ENCODE assay signal across 23 mouse cellular contexts in the genomic region with DNA sequence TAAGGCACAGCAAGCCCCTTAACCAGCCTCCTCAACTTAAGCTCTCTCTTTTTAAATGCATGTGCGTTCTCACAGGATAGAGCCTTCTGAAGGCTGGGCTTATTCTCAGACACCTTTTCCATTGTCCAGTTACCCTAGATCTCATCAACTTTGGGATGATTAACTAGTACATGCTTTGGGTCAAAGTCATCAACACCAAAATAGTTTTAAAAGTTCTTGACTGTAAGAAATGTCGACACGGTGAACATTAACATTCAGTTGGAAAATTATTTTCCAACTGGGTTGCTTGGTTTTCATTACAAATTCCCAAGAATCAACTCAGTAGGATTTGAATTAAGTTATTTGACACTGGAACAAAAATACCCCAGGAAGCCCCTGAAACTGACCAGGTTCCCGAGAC. TPM values are rescaled to one million over a fixed set of nuclear protein-coding genes. Genes with fewer than 3 reads are reported as not detected.
DNase-seq lines count a peak whose midpoint lies in the region; ATAC-seq and TF ChIP-seq lines count a peak whose summit lies in the region.
"Had no signal": no experiment of that assay in that cellular context is flagged by ENCODE, and none has a peak within 500 bp of the region (broad histone marks: within the 10 kb centered on the region; RNA-seq: fewer than 3 reads in every experiment).

No protein-coding gene starts in this region.

- no peaks in the 10 kb centered on the region for H3K9me3 ChIP-seq in midbrain, embryonic 11.5 days (ENCODE audit: control insufficient read depth, low read length)
- H3K9me3 ChIP-seq in midbrain, embryonic 13.5 days, result no peaks in the 10 kb centered on the region
- H3K9me3 ChIP-seq: G1E had no signal

- peak; percentile 75 for DNase-seq in kidney, adult 2 months
- DNase-seq in kidney, adult 11 months, result no peak
- peak; percentile 78 for DNase-seq in kidney, adult 9 months
- DNase-seq in kidney, postnatal 25 days, result no peak
- peak; percentile 75 for DNase-seq in midbrain, embryonic 11.5 days (ENCODE audit: low spot score, missing footprints)
- peak; percentile 1 for DNase-seq in MN1 (ENCODE audit: low spot score)
- DNase-seq in lung, adult 2 months, result no peak
- DNase-seq: adrenal gland, adult 2 months; adrenal gland, adult 8-10 months; adrenal gland, postnatal 10 days; adrenal gland, postnatal 14 days; adrenal gland, postnatal 25 days; adrenal gland, postnatal 36 days; B cell, adult 2 months; cerebellum, adult 11 months; cerebellum, adult 11-12 months; cerebellum, adult 18-20 months had no signal

- H3K27ac ChIP-seq in kidney, adult 2 months (ENCODE audit: insufficient read depth, low read depth, low read length), result peak overlapping the region; percentile 97
- H3K27ac ChIP-seq in midbrain, embryonic 11.5 days (ENCODE audit: low read depth, low read length), result no peak overlapping the region
- H3K27ac ChIP-seq in midbrain, embryonic 13.5 days, result no peak overlapping the region

- H3K4me2 ChIP-seq in midbrain, embryonic 11.5 days, result no peak overlapping the region
- H3K4me2 ChIP-seq in midbrain, embryonic 13.5 days (replicated peaks), result no peak overlapping the region

- WGBS in kidney, adult 2 months, result 62% methylated on average over 4 of the region's 4 CpGs
- WGBS in midbrain, embryonic 11.5 days, result 84% methylated on average over 4 of the region's 4 CpGs
- 86% methylated on average over 4 of the region's 4 CpGs for WGBS in midbrain, embryonic 13.5 days
- WGBS in lung, adult 2 months, result 89% methylated on average over 4 of the region's 4 CpGs

- H3K4me3 ChIP-seq in kidney, adult 2 months (ENCODE audit: insufficient read depth, low read depth, low read length), result no peak overlapping the region
- no peak overlapping the region for H3K4me3 ChIP-seq in midbrain, embryonic 11.5 days (ENCODE audit: low read depth, low read length)
- H3K4me3 ChIP-seq in midbrain, embryonic 13.5 days (replicated peaks), result no peak overlapping the region
- H3K4me3 ChIP-seq in lung, adult 2 months (replicated peaks; ENCODE audit: extremely low read depth, low read depth, low read length), result no peak overlapping the region

- TF ChIP-seq POLR2A in kidney, adult 2 months (IDR thresholded peaks at IDR 0.05; ENCODE audit: low read depth, low read length), result no peak
- no peak for TF ChIP-seq POLR2A in lung, adult 2 months (IDR thresholded peaks at IDR 0.05; ENCODE audit: borderline replicate concordance, extremely low read depth, low read depth, low read length)

- ATAC-seq in midbrain, embryonic 11.5 days (ENCODE audit: low FRiP score), result no peak
- no peak for ATAC-seq in midbrain, embryonic 13.5 days
- ATAC-seq: activated CD4-positive, CD25-positive, alpha-beta regulatory T cell, adult 4 months; CD4-positive, CD25-positive, alpha-beta regulatory T cell, adult 4 months; Patski had no signal

- peaks cover 18% of the 10 kb centered on the region for H3K4me1 ChIP-seq in kidney, adult 2 months (ENCODE audit: control insufficient read depth, insufficient read depth, low read length)
- no peaks in the 10 kb centered on the region for H3K4me1 ChIP-seq in midbrain, embryonic 11.5 days (ENCODE audit: control insufficient read depth, insufficient read depth, low read length)
- peaks cover 5% of the 10 kb centered on the region for H3K4me1 ChIP-seq in midbrain, embryonic 13.5 days (replicated peaks)
- H3K4me1 ChIP-seq in lung, adult 2 months (ENCODE audit: control insufficient read depth, insufficient read depth, low read length), result no peaks in the 10 kb centered on the region

- TF ChIP-seq CTCF in kidney, adult 2 months (conservative IDR thresholded peaks at IDR 0.05; ENCODE audit: insufficient read depth, insufficient read length, low read depth, low read length), result no peak
- no peak for TF ChIP-seq CTCF in lung, adult 2 months (IDR thresholded peaks at IDR 0.05; ENCODE audit: insufficient read depth, low read length)

- no peaks in the 10 kb centered on the region for H3K27me3 ChIP-seq in kidney, adult 2 months (replicated peaks; ENCODE audit: control insufficient read depth, insufficient read depth, low read length)
- H3K27me3 ChIP-seq in midbrain, embryonic 11.5 days (ENCODE audit: control insufficient read depth, insufficient read depth, low read length), result no peaks in the 10 kb centered on the region
- no peaks in the 10 kb centered on the region for H3K27me3 ChIP-seq in midbrain, embryonic 13.5 days
- H3K27me3 ChIP-seq: CH12.LX, Patski had no signal

- H3K9ac ChIP-seq in midbrain, embryonic 11.5 days (ENCODE audit: low read length), result no peak overlapping the region
- no peak overlapping the region for H3K9ac ChIP-seq in midbrain, embryonic 13.5 days (replicated peaks)

- H3K36me3 ChIP-seq in kidney, adult 2 months (ENCODE audit: control insufficient read depth, insufficient read depth, low read length), result no peaks in the 10 kb centered on the region
- no peaks in the 10 kb centered on the region for H3K36me3 ChIP-seq in midbrain, embryonic 11.5 days (ENCODE audit: control insufficient read depth, insufficient read depth, low read length)
- H3K36me3 ChIP-seq in midbrain, embryonic 13.5 days, result no peaks in the 10 kb centered on the region

RNA-seq across cellular contexts. Expression of a gene that starts 4.6 kb away (rescaled TPM):
- 7.9 and 10.2 TPM in 2 replicates for polyA plus RNA-seq in kidney, adult 2 months (2012; rRNA removed)
- 12.7 and 14.0 TPM in 2 replicates for polyA plus RNA-seq in midbrain, embryonic 11.5 days (2014; fragmentation: Nextera tagmentation; extraction: Ambion mirVana)
- 14.6 TPM in 2 replicates for polyA plus RNA-seq in midbrain, embryonic 13.5 days (2015; fragmentation: Nextera tagmentation; extraction: Ambion mirVana)
- 6.7 and 11.4 TPM in 2 replicates for polyA plus RNA-seq in lung, adult 2 months (2012; rRNA removed)

RNA-seq across cellular contexts. Expression of a gene that starts 27.0 kb away (rescaled TPM):
- polyA plus RNA-seq in kidney, adult 2 months (2012; rRNA removed), result 9.5 and 9.9 TPM in 2 replicates
- 10.7 and 12.1 TPM in 2 replicates for polyA plus RNA-seq in midbrain, embryonic 11.5 days (2014; fragmentation: Nextera tagmentation; extraction: Ambion mirVana)
- polyA plus RNA-seq in midbrain, embryonic 13.5 days (2015; fragmentation: Nextera tagmentation; extraction: Ambion mirVana), result 7.8 and 9.4 TPM in 2 replicates
- 7.3 and 10.8 TPM in 2 replicates for polyA plus RNA-seq in lung, adult 2 months (2012; rRNA removed)

Comparison
In these comparisons a context has a peak if more than half of its experiments do, and no peak if none do; other contexts are left out.
1. DNase-seq: peak in kidney, adult 2 months (single experiment), kidney, adult 9 months (single experiment), midbrain, embryonic 11.5 days (single experiment) and MN1 (single experiment); none in kidney, adult 11 months (single experiment), kidney, postnatal 25 days (0 of 2) and lung, adult 2 months (single experiment).